Mouse (Mus musculus) layer of hippocampus, adult 11-12 months (tissue): ENCODE measurements around the gene Pkdrej.

ENCODE experiments used
- DNase-seq: peaks from one replicate; pipeline ENCODE4 v3.0.0; 2022; ENCODE audit warnings: low spot score

Pkdrej gene

GRCm38 (mm10) chr15:85766677-85767076, 54.9 kb downstream of the Pkdrej start:
- DNase-seq, result no peak

- DNase-seq, result no peak
Observed at GRCm38 (mm10) chr15:85765022-85765421, 56.5 kb downstream of the Pkdrej start.
